Mouse (Mus musculus) thymus, adult 2 months (tissue): Measurements from ENCODE around the gene Gabbr2.

Source experiments
- CTCF ChIP-seq: fragments of 200-500 bp; IDR thresholded peaks from 2 replicates; pipeline ENCODE4 v1.5.1; 2012; ENCODE audit warnings: mild to moderate bottlenecking, control low read depth, low read length, moderate library complexity, borderline replicate concordance; ENCODE audit not compliant: control insufficient read depth, poor library complexity, insufficient read depth; ENCODE audit errors: extremely low read depth
- POLR2A ChIP-seq: fragments of 200-500 bp; IDR thresholded peaks from 2 replicates; pipeline ENCODE4 v1.6.1; 2012; ENCODE audit warnings: mild to moderate bottlenecking, low read length, control low read depth, moderate library complexity; ENCODE audit not compliant: control insufficient read depth, poor library complexity, insufficient read depth; ENCODE audit errors: extremely low read depth

- TF ChIP-seq POLR2A: no peak
- TF ChIP-seq CTCF: no peak
Observed at GRCm38 (mm10) chr4:46710018-46710417, 281.7 kb downstream of the Gabbr2 start.
